Mouse (Mus musculus) left cerebral cortex, adult 18-20 months (tissue): ENCODE results near the gene Cbarp. TPM values are rescaled to one million over a fixed set of nuclear protein-coding genes. Genes with fewer than 3 reads are reported as not detected.

Experiments used
- DNase-seq, 2 experiments: peaks; one replicate each; pipeline ENCODE4 v3.0.0; 2021 to 2022; ENCODE audit warnings: low spot score in 2 of 2, mixed read lengths in 1 of 2
- total RNA-seq, 2 experiments: library from RNA; stranded (reverse); gene quantifications; 2 replicates each; pipeline ENCODE4 v1.2.3; 2021

Gene Cbarp
- total RNA-seq, 2 experiments from 2014 or later: 418 to 437 TPM

- DNase-seq: no peak
These were observed 5.3 kb upstream of the Cbarp start for GRCm38 (mm10) chr10:80145896-80146295.

GRCm38 (mm10) chr10:80144864-80145838 is 4.5 kb upstream of the Cbarp start:
- peak; percentile 77 to 79 for DNase-seq

DNA sequence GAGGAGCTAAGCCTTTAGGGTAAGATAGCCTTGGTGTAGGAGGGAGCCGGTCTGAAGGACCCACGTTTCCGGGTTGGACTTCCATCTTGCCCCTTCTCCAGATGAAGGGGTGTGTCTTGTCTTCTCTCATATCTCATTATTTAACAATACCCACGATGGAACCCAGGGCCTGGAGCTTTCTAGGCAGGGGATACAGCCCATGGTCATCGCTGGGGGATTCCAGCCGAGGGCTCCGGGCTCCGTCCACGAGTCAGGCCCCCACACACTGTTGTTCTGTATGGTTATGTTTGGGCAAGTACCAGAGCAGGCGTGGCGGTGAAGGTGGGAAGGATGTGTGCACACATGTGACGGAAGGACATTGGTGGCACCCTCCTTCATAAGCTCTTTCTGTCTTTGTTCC is 3.5 kb upstream of the Cbarp start:
- DNase-seq: no peak

DNA sequence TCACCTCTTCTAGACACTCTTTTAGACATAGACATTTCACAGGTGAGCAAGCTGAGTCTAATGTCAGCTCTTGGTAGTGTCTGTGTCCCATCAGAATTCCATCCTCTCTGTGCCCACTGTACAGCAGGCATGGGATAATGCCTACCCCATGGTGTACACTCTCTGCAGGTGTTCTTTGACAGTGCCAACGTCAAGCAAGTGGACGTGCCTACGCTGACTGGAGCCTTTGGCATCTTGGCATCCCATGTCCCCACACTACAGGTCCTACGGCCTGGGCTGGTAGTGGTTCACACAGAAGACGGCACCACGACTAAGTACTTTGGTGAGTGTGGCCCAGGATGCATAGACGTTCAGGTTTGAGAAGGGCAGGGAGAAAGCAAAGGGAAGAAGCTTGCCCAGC is 3.0 kb upstream of the Cbarp start:
- DNase-seq: no peak

GRCm38 (mm10) chr10:80142530-80142925 is 1.9 kb upstream of the Cbarp start:
- DNase-seq: no peak

- DNase-seq: peak; percentile 94
These were observed 1.3 kb upstream of the Cbarp start for GRCm38 (mm10) chr10:80141786-80142529.

DNA sequence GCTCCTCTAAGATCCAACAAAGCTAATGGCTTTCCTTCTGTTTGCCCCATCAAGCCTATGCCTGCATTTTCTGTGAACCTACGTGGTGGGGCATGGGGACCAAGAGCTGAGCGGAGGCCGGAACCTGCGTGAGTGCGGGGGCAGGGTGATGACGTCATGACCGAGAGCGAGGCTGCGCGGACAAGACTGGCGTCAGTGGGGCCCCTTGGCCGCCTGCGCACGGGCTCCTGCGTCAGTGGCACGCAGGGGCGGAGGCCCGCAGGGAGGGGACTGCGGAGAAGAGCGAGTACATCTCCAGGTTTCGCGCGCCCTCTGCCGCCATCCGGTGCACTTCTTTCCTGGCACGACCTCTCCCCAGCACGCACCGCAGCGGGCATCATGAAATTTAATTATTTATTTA is 608 bp upstream of the Cbarp start:
- peak; percentile 98 for DNase-seq

GRCm38 (mm10) chr10:80139975-80140665 is 515 bp downstream of the Cbarp start:
- no peak for DNase-seq

DNA sequence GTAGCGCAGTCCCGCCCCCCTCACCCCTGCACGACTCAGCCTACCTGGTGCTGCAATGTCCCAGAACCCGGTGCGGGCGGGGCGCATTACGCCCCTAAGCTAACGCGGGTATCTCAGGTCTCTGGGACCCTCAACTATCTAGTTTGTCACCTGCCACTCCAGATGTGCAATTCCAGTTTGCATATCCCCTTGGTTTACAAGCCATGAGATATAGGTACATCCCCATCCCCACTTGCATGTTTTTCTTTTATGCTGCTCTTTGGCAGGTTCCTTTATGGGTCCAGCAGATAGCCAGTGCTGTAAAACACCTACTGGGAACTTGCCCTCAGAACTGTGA is 1.2 kb downstream of the Cbarp start:
- DNase-seq: no peak

GRCm38 (mm10) chr10:80138553-80139438 is 1.8 kb downstream of the Cbarp start, which contains the start of gene Atp5d:
Atp5d (plus strand) TSS chr10:80138632.
- peak; percentile 74 to 84 for DNase-seq

- DNase-seq: peak in 1 of 2 experiments; percentile 63
These were observed 2.7 kb downstream of the Cbarp start for GRCm38 (mm10) chr10:80137626-80138552.

- peak in 1 of 2 experiments; percentile 44 for DNase-seq
These were observed 3.5 kb downstream of the Cbarp start for GRCm38 (mm10) chr10:80136952-80137625.

DNA sequence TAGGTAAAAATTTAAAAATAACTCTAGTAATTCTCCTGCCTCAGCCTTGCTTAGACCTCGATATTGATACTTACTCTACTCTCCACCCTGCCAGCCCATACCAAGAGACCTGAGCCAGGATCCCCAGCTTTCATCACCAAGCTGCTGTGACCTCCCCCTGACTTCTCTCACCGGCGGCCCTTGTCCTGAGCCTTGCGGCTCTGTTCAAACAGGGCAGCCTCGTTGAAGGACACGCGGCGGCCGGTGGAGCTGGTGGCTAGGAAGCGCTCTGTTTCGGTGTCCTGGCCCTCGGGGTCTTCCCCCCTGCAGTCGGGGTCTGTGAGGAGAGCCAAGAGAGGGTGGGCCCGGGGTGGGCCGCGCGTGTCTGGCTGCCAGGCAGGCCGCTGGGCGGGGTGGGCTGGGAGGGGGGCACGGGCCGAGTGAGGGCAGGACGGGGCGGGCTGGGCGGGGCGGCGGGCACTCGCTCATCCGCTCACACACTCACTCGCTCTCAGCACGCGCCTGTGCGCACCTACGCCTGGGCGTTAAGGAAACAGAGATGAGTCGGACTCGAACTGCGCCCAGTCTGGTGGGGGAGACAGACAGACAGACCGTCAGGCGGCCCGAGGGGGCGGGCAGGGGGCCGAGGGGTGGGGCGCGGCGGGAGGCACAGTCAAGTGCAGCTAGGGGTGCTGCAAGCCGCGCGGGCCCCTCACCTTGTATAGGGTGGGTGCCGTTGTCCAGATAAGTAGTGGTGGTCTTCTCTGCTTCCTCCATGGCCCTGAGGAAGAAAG is 4.3 kb downstream of the Cbarp start:
- DNase-seq: no peak

GRCm38 (mm10) chr10:80135641-80136040 is 5.0 kb downstream of the Cbarp start:
- DNase-seq: no peak

GRCm38 (mm10) chr10:80135161-80135560 is 5.5 kb downstream of the Cbarp start:
- DNase-seq: no peak

- DNase-seq: no peak
These were observed 6.2 kb downstream of the Cbarp start for GRCm38 (mm10) chr10:80134421-80134820.

- peak in 1 of 2 experiments; percentile 32 for DNase-seq
These were observed 7.3 kb downstream of the Cbarp start for GRCm38 (mm10) chr10:80133226-80133849.
